Mouse (Mus musculus) MEL (cell line): ENCODE data around the gene Ift57. TPM values are rescaled to one million over a fixed set of nuclear protein-coding genes. Genes with fewer than 3 reads are reported as not detected.

ENCODE experiments used
- DNase-seq: peaks from one replicate; pipeline ENCODE4 v3.0.0; 2011; ENCODE audit warnings: low read depth, low spot score
- H3K27ac ChIP-seq: 2 replicates; pipeline ENCODE4 v1.5.1; 2012; ENCODE audit warnings: low read depth, mild to moderate bottlenecking, control low read depth, low read length, moderate library complexity; ENCODE audit not compliant: control insufficient read depth
- H3K27me3 ChIP-seq, 2 experiments: fragments of 150-350 bp in 1 of 2; sonication (generic) in 1 of 2; 2 replicates each; pipeline ENCODE4 v1.6.1; 2012; ENCODE audit warnings: low read length in 2 of 2, mild to moderate bottlenecking in 2 of 2, improper control_type of control experiment in 1 of 2, moderate library complexity in 1 of 2; ENCODE audit not compliant: insufficient read depth in 2 of 2, control insufficient read depth in 1 of 2
- H3K36me3 ChIP-seq, 2 experiments: 2 replicates each; pipeline ENCODE4 v1.6.1; 2012 to 2014; ENCODE audit warnings: low read length in 2 of 2, improper control_type of control experiment in 1 of 2, inconsistent platforms in 1 of 2, mild to moderate bottlenecking in 1 of 2; ENCODE audit not compliant: insufficient read depth in 2 of 2, control insufficient read depth in 1 of 2
- H3K4me1 ChIP-seq, 2 experiments: fragments of 150-350 bp in 1 of 2; sonication (generic) in 1 of 2; 2 replicates each; pipeline ENCODE4 v1.6.1; 2012; ENCODE audit warnings: low read length in 2 of 2, improper control_type of control experiment in 1 of 2, mild to moderate bottlenecking in 1 of 2; ENCODE audit not compliant: insufficient read depth in 2 of 2, control insufficient read depth in 1 of 2
- H3K4me3 ChIP-seq, 2 experiments: fragments of 150-350 bp in 1 of 2; sonication (generic) in 1 of 2; 2 replicates each; pipeline ENCODE4 v1.5.1; 2012; ENCODE audit warnings: low read depth in 2 of 2, low read length in 2 of 2, mild to moderate bottlenecking in 2 of 2, moderate library complexity in 2 of 2, control low read depth in 1 of 2, improper control_type of control experiment in 1 of 2; ENCODE audit not compliant: control insufficient read depth in 1 of 2, insufficient read depth in 1 of 2
- H3K79me2 ChIP-seq: 2 replicates; pipeline ENCODE4 v1.6.1; 2012; ENCODE audit warnings: mild to moderate bottlenecking, low read length, moderate library complexity; ENCODE audit not compliant: control insufficient read depth, poor library complexity, insufficient read depth
- H3K9ac ChIP-seq: 2 replicates; pipeline ENCODE4 v1.6.1; 2012; ENCODE audit warnings: low read depth, mild to moderate bottlenecking, control low read depth, low read length, moderate library complexity; ENCODE audit not compliant: control insufficient read depth, poor library complexity, severe bottlenecking
- H3K9me3 ChIP-seq: fragments of 150-350 bp; sonication (generic); replicated peaks from 2 replicates; pipeline ENCODE4 v1.6.1; 2012; ENCODE audit warnings: mild to moderate bottlenecking, low read length, improper control_type of control experiment, moderate library complexity; ENCODE audit not compliant: insufficient read depth
- BHLHE40 ChIP-seq: IDR thresholded peaks from 2 replicates; pipeline ENCODE4 v1.6.1; 2012; ENCODE audit warnings: low read depth, mild to moderate bottlenecking, inconsistent platforms, low read length, improper control_type of control experiment, borderline replicate concordance
- CHD1 ChIP-seq: IDR thresholded peaks from 2 replicates; pipeline ENCODE4 v1.6.1; 2012; ENCODE audit warnings: low read depth, mild to moderate bottlenecking, inconsistent platforms, low read length, improper control_type of control experiment
- CHD2 ChIP-seq: IDR thresholded peaks from 2 replicates; pipeline ENCODE4 v1.6.1; 2011; ENCODE audit warnings: low read length, improper control_type of control experiment
- E2F4 ChIP-seq: IDR thresholded peaks from 2 replicates; pipeline ENCODE4 v1.6.1; 2011; ENCODE audit warnings: low read depth, low read length, improper control_type of control experiment, borderline replicate concordance
- ELF1 ChIP-seq: IDR thresholded peaks from 2 replicates; pipeline ENCODE4 v1.6.1; 2014; ENCODE audit warnings: low read depth, mild to moderate bottlenecking, inconsistent platforms, low read length, improper control_type of control experiment, moderate library complexity
- EP300 ChIP-seq, 2 experiments: IDR thresholded peaks; 2 replicates each; pipeline ENCODE4 v1.6.1; 2011; ENCODE audit warnings: improper control_type of control experiment in 2 of 2, low read length in 2 of 2, low read depth in 1 of 2, mild to moderate bottlenecking in 1 of 2
- GATA1 ChIP-seq: IDR thresholded peaks from 2 replicates; pipeline ENCODE4 v1.6.1; 2011; ENCODE audit warnings: low read depth, low read length, improper control_type of control experiment
- HCFC1 ChIP-seq: IDR thresholded peaks from 2 replicates; pipeline ENCODE4 v1.6.1; 2012; ENCODE audit warnings: low read depth, mild to moderate bottlenecking, inconsistent platforms, low read length, improper control_type of control experiment, moderate library complexity
- MAFK ChIP-seq: IDR thresholded peaks from 2 replicates; pipeline ENCODE4 v1.6.1; 2011; ENCODE audit warnings: low read depth, mild to moderate bottlenecking, low read length, improper control_type of control experiment, borderline replicate concordance
- MXI1 ChIP-seq: IDR thresholded peaks from 2 replicates; pipeline ENCODE4 v1.6.1; 2011; ENCODE audit warnings: mild to moderate bottlenecking, low read depth, low read length, improper control_type of control experiment
- POLR2AphosphoS5 ChIP-seq: IDR thresholded peaks from 2 replicates; pipeline ENCODE4 v1.6.1; 2012; ENCODE audit warnings: low read depth, borderline replicate concordance, mild to moderate bottlenecking, inconsistent platforms, low read length, moderate library complexity, mixed read lengths
- RAD21 ChIP-seq: IDR thresholded peaks from 2 replicates; pipeline ENCODE4 v1.6.1; 2011; ENCODE audit warnings: mild to moderate bottlenecking, low read depth, low read length, improper control_type of control experiment
- SIN3A ChIP-seq: IDR thresholded peaks from 2 replicates; pipeline ENCODE4 v1.6.1; 2012; ENCODE audit warnings: low read length, improper control_type of control experiment, inconsistent platforms
- polyA plus RNA-seq, 2 experiments: library from polyadenylated mRNA; stranded (reverse) in 1 of 2; unstranded in 1 of 2; fragments of >175 nt in 1 of 2; fragments of >200 nt in 1 of 2; gene quantifications; 2 replicates each; pipeline versions ENCODE4 v1.2.1 to v1.2.4; 2012; ENCODE audit warnings: low replicate concordance in 2 of 2, low read depth in 1 of 2; ENCODE audit not compliant: insufficient read length in 2 of 2, insufficient read depth in 1 of 2, missing spikeins in 1 of 2
- total RNA-seq: library from RNA; depleted of rRNA; stranded (reverse); fragments of 300-350 nt; gene quantifications from 2 replicates; pipeline ENCODE4 v1.2.3, GENCODE M21; 2012

Ift57 gene
- total and polyA plus RNA-seq, 3 experiments: 5.7 to 11.1 TPM; not detected in 1

DNA sequence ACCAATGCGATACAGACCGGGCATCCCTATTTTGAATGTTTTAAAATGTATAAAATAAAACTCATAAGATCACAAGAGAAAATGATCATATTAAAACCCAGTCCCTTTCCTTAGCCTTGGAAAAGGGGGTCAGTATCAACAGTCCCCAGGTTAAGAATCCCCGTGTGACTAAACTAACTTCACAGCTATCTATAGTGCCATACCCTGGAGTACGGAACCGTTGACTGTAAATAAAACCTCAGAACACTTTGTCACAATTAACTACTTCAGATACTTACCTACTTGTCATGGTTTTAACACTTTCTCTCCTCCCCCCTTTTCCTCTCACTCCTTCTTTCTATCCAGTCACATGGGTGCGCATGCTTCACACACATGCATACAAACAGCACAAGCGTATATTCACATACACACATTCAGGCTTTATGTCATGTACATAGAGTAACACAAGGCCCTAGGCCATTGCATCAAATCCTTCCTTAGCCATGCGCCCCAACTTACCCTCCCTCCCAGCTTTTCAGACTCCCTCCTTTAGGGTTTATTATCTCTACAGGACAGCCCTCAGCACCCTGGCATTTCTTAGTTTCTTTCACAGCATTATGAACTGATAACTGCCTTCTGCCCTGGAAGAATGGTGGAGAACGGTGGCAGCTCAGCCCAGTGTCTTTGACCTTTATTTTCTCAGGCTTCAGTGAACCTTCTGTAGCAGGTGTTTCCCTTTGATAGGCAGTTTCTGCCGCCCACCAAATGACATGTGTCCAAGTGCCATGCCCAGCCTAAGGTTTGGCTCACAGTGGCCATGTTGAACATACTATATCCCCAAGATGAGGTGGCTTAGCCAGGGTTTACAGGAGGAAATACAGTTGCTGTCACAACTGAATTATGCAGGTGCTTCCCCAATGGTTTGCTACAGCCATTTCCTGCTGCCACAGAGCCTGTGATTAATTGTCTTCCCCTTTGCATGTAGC lies 100.8 kb downstream of the Ift57 start, which contains the start of gene Cd47 (continued):
- TF ChIP-seq E2F4: no peak
- TF ChIP-seq HCFC1: peak; percentile 42
- TF ChIP-seq RAD21: peak; percentile 5
- no peak for TF ChIP-seq POLR2AphosphoS5
- peak; percentile 57 for TF ChIP-seq MXI1

DNA sequence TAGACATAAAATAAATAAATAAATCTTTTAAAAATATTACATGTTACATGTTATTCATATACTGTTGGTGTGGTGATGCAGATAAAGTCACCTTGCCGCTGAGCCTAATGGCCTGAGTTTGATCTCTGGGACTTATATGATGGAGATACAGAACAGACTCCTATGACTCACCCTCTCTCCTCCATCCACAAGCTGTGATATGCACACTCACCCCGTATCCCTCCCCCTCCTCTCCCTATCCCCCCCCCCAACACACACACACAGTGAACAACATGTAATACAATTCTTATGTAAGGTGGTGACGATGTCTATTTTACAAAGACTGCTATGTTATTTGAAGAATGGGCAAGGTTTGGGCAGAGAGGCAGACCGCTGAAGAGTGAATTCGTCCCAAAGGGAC lies 102.0 kb downstream of the Ift57 start:
- no peaks in the 10 kb centered on the region for H3K27me3 ChIP-seq
- H3K4me3 ChIP-seq: peak overlapping the region in 1 of 2 experiments; percentile 21; a peak in 1 of 4 replicates
- H3K9ac ChIP-seq: no peak overlapping the region; the same call in 1 of the 2 replicates
- peak overlapping the region; percentile 94 for H3K27ac ChIP-seq
- H3K4me1 ChIP-seq: peaks cover 16 to 54% of the 10 kb centered on the region in 2 experiments
- H3K36me3 ChIP-seq: peaks cover 0 to 52% of the 10 kb centered on the region in 2 experiments; a peak in 2 of 4 replicates
- TF ChIP-seq GATA1 (0 out of 2 replicates have a peak, but pooled peaks have one; percentile 31), BHLHE40 (no peak)
- no peaks in the 10 kb centered on the region for H3K9me3 ChIP-seq
- peak; percentile 39 for DNase-seq
- H3K79me2 ChIP-seq: no peaks in the 10 kb centered on the region; the same call in 1 of the 2 replicates

DNA sequence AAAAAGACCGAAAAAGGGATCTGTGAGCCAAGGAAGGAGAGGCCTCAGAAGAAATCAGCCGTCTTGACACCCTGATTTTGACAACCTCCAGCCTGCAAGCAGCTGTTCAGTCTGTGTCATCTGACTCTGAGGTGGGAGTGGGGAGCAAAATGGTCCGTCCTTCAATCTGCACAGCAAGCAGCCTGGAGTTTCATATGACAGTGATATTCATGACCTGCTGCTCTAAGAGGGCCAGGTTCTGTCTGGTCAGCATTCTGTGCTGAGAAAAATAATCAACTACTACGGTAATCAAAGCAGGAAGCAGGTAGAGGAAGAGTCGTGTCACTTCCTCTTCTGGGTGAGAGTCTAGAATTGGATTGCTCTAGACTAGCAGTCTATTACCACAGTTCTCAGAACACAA lies 102.4 kb downstream of the Ift57 start:
- Histone ChIP-seq H3K79me2 (no peaks in the 10 kb centered on the region; the same call in 1 of the 2 replicates), H3K27ac (peak overlapping the region; percentile 42), H3K4me3 (no peak overlapping the region), H3K9me3 (no peaks in the 10 kb centered on the region), H3K4me1 (peaks cover 17 to 55% of the 10 kb centered on the region in 2 experiments), H3K27me3 (no peaks in the 10 kb centered on the region), H3K9ac (no peak overlapping the region), H3K36me3 (peaks cover 0 to 54% of the 10 kb centered on the region in 2 experiments; a peak in 2 of 4 replicates)
- TF ChIP-seq ELF1 (0 out of 2 replicates have a peak, but pooled peaks have one; percentile 36), CHD2 (no peak), CHD1 (no peak), SIN3A (peak; percentile 30; the same call in 1 of the 2 replicates), MAFK (peak; percentile 50), EP300 (IDR thresholded peaks at IDR 0.05; ENCODE audit: low read depth in 1 of 2, low read length in 2 of 2) (peak; percentile 8 to 15; a peak in 1 of 4 replicates)
- peak; percentile 55 for DNase-seq
